Mouse (Mus musculus) forebrain, embryonic 13.5 days (tissue): Measurements from ENCODE around the gene Clec14a. TPM values are rescaled to one million over a fixed set of nuclear protein-coding genes. Genes with fewer than 3 reads are reported as not detected.

Source experiments
- ATAC-seq: fragments of 200-750 bp; cut with Nextera tagmentation; 2 replicates; pipeline ENCODE4 v1.8.0; 2017
- H3K27ac ChIP-seq: fragments of 300-500 bp; sonication (generic); 2 replicates; pipeline ENCODE4 v1.5.1; 2015; ENCODE audit warnings: inconsistent platforms, mild to moderate bottlenecking, moderate library complexity
- H3K27me3 ChIP-seq: fragments of 300-500 bp; sonication (generic); 2 replicates; pipeline ENCODE4 v1.6.1; 2015; ENCODE audit warnings: mild to moderate bottlenecking, inconsistent platforms
- H3K36me3 ChIP-seq: fragments of 300-500 bp; sonication (generic); 2 replicates; pipeline ENCODE4 v1.6.1; 2015; ENCODE audit warnings: mild to moderate bottlenecking, inconsistent platforms; ENCODE audit not compliant: poor library complexity, severe bottlenecking
- H3K4me1 ChIP-seq: fragments of 300-500 bp; sonication (generic); 2 replicates; pipeline ENCODE4 v1.6.1; 2015; ENCODE audit warnings: inconsistent platforms
- H3K4me2 ChIP-seq: fragments of 300-500 bp; sonication (generic); 2 replicates; pipeline ENCODE4 v1.6.1; 2015; ENCODE audit warnings: inconsistent platforms, mild to moderate bottlenecking, moderate library complexity
- H3K4me3 ChIP-seq: fragments of 300-500 bp; sonication (generic); 2 replicates; pipeline ENCODE4 v1.5.1; 2015; ENCODE audit warnings: mild to moderate bottlenecking, inconsistent platforms
- H3K9ac ChIP-seq: fragments of 300-500 bp; sonication (generic); 2 replicates; pipeline ENCODE4 v1.6.1; 2015; ENCODE audit warnings: mild to moderate bottlenecking, inconsistent platforms
- H3K9me3 ChIP-seq: fragments of 300-500 bp; sonication (generic); replicated peaks from 2 replicates; pipeline ENCODE4 v1.6.1; 2016; ENCODE audit warnings: inconsistent platforms
- WGBS: fragments of 180-500 bp; shearing (Covaris S2); methylation state at CpG from one replicate; pipeline ENCODE4 v1.1.7; 2015; 5-methylcytosine and 5-hydroxymethylcytosine counted together
- polyA plus RNA-seq: library from polyadenylated mRNA; unstranded; fragments of >200 nt; fragmentation: Nextera tagmentation; extraction: Ambion mirVana; gene quantifications from 2 replicates; pipeline ENCODE4 v1.2.1, GENCODE M21; 2015

The Clec14a gene
- polyA plus RNA-seq, 1 experiment from 2014 or later = 4.4 TPM

GRCm38 (mm10) chr12:58225644-58226043, 43.4 kb downstream of the Clec14a start:
- H3K36me3 ChIP-seq = no peaks in the 10 kb centered on the region
- H3K4me2 ChIP-seq = no peak overlapping the region
- H3K27ac ChIP-seq = no peak overlapping the region
- 73% methylated on average over 5 of the region's 5 CpGs for WGBS
- no peak overlapping the region for H3K9ac ChIP-seq
- no peaks in the 10 kb centered on the region for H3K27me3 ChIP-seq
- ATAC-seq = no peak
- H3K9me3 ChIP-seq = no peaks in the 10 kb centered on the region
- H3K4me1 ChIP-seq = no peaks in the 10 kb centered on the region
- H3K4me3 ChIP-seq = no peak overlapping the region

- Histone ChIP-seq H3K4me2 (no peak overlapping the region), H3K9me3 (no peaks in the 10 kb centered on the region), H3K4me3 (no peak overlapping the region), H3K4me1 (peaks cover 5% of the 10 kb centered on the region), H3K9ac (no peak overlapping the region), H3K27ac (no peak overlapping the region), H3K27me3 (peaks cover 30% of the 10 kb centered on the region), H3K36me3 (no peaks in the 10 kb centered on the region)
- no peak for ATAC-seq
- 87% methylated on average over 3 of the region's 3 CpGs for WGBS
Measured at GRCm38 (mm10) chr12:58219078-58219477, 50.0 kb downstream of the Clec14a start.

- no peak overlapping the region for H3K4me3 ChIP-seq
- no peak overlapping the region for H3K4me2 ChIP-seq
- peaks cover 58% of the 10 kb centered on the region for H3K27me3 ChIP-seq
- no peak overlapping the region for H3K9ac ChIP-seq
- H3K4me1 ChIP-seq = peaks cover 33% of the 10 kb centered on the region
- WGBS = 58% methylated on average over 2 of the region's 2 CpGs
- H3K9me3 ChIP-seq = no peaks in the 10 kb centered on the region
- ATAC-seq = no peak
- no peaks in the 10 kb centered on the region for H3K36me3 ChIP-seq
- no peak overlapping the region for H3K27ac ChIP-seq
Measured at GRCm38 (mm10) chr12:58216218-58216617, 52.9 kb downstream of the Clec14a start.

Other genes starting within 250 kb of the Clec14a start
- 2.3 and 4.2 TPM in 2 replicates for gene Sstr1, start 57.5 kb downstream of the Clec14a start, polyA plus RNA-seq